Mouse (Mus musculus) ES-E14 (cell line): ENCODE data around the gene Lrrc8d. TPM values are rescaled to one million over a fixed set of nuclear protein-coding genes. Genes with fewer than 3 reads are reported as not detected.
A peak's percentile ranks its signal among the peaks of the same experiment; 100 is the strongest.

Source experiments
- DNase-seq: peaks from one replicate; pipeline ENCODE4 v3.0.0-alpha.2; 2013; ENCODE audit warnings: low read depth, low spot score
- H3K27ac ChIP-seq: 2 replicates; pipeline ENCODE4 v1.5.1; 2012; ENCODE audit warnings: low read depth, mild to moderate bottlenecking, low read length, moderate library complexity, mixed read lengths; ENCODE audit not compliant: poor library complexity, insufficient read depth, severe bottlenecking
- H3K36me3 ChIP-seq: 2 replicates; pipeline ENCODE4 v1.6.1; 2012; ENCODE audit warnings: mild to moderate bottlenecking, low read length, moderate library complexity, mixed read lengths; ENCODE audit not compliant: control insufficient read depth, poor library complexity, insufficient read depth, severe bottlenecking
- H3K4me1 ChIP-seq, 2 experiments: fragments of 150-350 bp in 1 of 2; sonication (generic) in 1 of 2; 2 replicates each; pipeline ENCODE4 v1.6.1; 2012; ENCODE audit warnings: low read length in 2 of 2, mild to moderate bottlenecking in 1 of 2, mixed read lengths in 1 of 2; ENCODE audit not compliant: control insufficient read depth in 2 of 2, insufficient read depth in 2 of 2, poor library complexity in 1 of 2
- H3K4me3 ChIP-seq, 2 experiments: fragments of 150-350 bp in 1 of 2; sonication (generic) in 1 of 2; 2 replicates each; pipeline ENCODE4 v1.5.1; 2012; ENCODE audit warnings: low read length in 2 of 2, low read depth in 1 of 2, mild to moderate bottlenecking in 1 of 2, mixed read lengths in 1 of 2; ENCODE audit not compliant: insufficient read depth in 1 of 2, poor library complexity in 1 of 2, severe bottlenecking in 1 of 2
- H3K9ac ChIP-seq: 2 replicates; pipeline ENCODE4 v1.6.1; 2012; ENCODE audit warnings: low read depth, mild to moderate bottlenecking, low read length, mixed read lengths; ENCODE audit not compliant: poor library complexity, insufficient read depth, severe bottlenecking
- H3K9me3 ChIP-seq: fragments of 150-350 bp; sonication (generic); 2 replicates; pipeline ENCODE4 v1.6.1; 2012; ENCODE audit warnings: low read depth, mild to moderate bottlenecking, low read length; ENCODE audit not compliant: control insufficient read depth, insufficient read depth
- CHD2 ChIP-seq: IDR thresholded peaks from 2 replicates; pipeline ENCODE4 v1.6.1; 2014; ENCODE audit warnings: mild to moderate bottlenecking, low read depth, low read length, inconsistent platforms
- HCFC1 ChIP-seq: IDR thresholded peaks from 2 replicates; pipeline ENCODE4 v1.6.1; 2012; ENCODE audit warnings: low read length, inconsistent platforms, borderline replicate concordance; ENCODE audit not compliant: insufficient read depth
- MAFK ChIP-seq: IDR thresholded peaks from 2 replicates; pipeline ENCODE4 v1.6.1; 2014; ENCODE audit warnings: mild to moderate bottlenecking, low read depth, low read length, inconsistent platforms; ENCODE audit not compliant: insufficient read depth
- ZC3H11A ChIP-seq: IDR thresholded peaks from 2 replicates; pipeline ENCODE4 v1.6.1; 2012; ENCODE audit warnings: low read depth, mild to moderate bottlenecking, inconsistent platforms, low read length, borderline replicate concordance
- ZNF384 ChIP-seq: IDR thresholded peaks from 2 replicates; pipeline ENCODE4 v1.6.1; 2012; ENCODE audit warnings: low read depth, low read length, inconsistent platforms
- in situ Hi-C, 2 experiments: fragments of 600-800 bp; cut with MboI; formaldehyde crosslinking; loops; one replicate each; pipeline ENCODE4 v1.15.1; 2025; ENCODE audit warnings: low sequenced_read_pairs in 2 of 2, inconsistent platforms in 1 of 2; ENCODE audit not compliant: unreplicated experiment in 2 of 2
- total RNA-seq: library from RNA; depleted of rRNA; stranded (reverse); fragments of 300-350 nt; gene quantifications from 2 replicates; pipeline ENCODE4 v1.2.3, GENCODE M21; 2012; rRNA removed

The Lrrc8d gene
- 23.2 and 40.5 TPM in 2 replicates for total RNA-seq

GRCm38 (mm10) chr5:105699141-105700069 is at the start of gene Lrrc8d:
Gene Lrrc8d, plus strand, starts transcription at chr5:105699969.
- in situ Hi-C loops, result loop anchor here in 1 of 2 experiments (25.0 kb wide), 1 partner anchor 163 kb away; no protein-coding TSS in a partner anchor
- H3K4me1 ChIP-seq, result peaks cover 0 to 13% of the 10 kb centered on the region in 2 experiments; a peak in 2 of 4 replicates

GRCm38 (mm10) chr5:105650728-105651479 is 48.9 kb upstream of the Lrrc8d start:
- peaks cover 0 to 6% of the 10 kb centered on the region in 2 experiments; a peak in 2 of 4 replicates for H3K4me1 ChIP-seq
- in situ Hi-C loops, result loop anchor here in 1 of 2 experiments (5.0 kb wide), 1 partner anchor 244 kb away; no protein-coding TSS in a partner anchor

More at GRCm38 (mm10) chr5:105699141-105700069, at the start of gene Lrrc8d:
- H3K4me3 ChIP-seq, result peak within 1 kb of the TSS; percentile 65 to 98
- no peaks in the 10 kb centered on the region for H3K9me3 ChIP-seq
- peak within 1 kb of the TSS; percentile 98 for H3K27ac ChIP-seq
- peak; percentile 57 for DNase-seq
- peak within 1 kb of the TSS; percentile 96 for H3K9ac ChIP-seq
- H3K36me3 ChIP-seq, result peaks cover 7% of the 10 kb centered on the region; the same call in 1 of the 2 replicates
- TF ChIP-seq ZNF384 (0 out of 2 replicates have a peak, but pooled peaks have one; percentile 24), CHD2 (no peak), ZC3H11A (no peak)

GRCm38 (mm10) chr5:105651561-105651991 is 48.2 kb upstream of the Lrrc8d start:
- no peaks in the 10 kb centered on the region for H3K36me3 ChIP-seq
- in situ Hi-C loops, result loop anchor here in 1 of 2 experiments (5.0 kb wide), 1 partner anchor 244 kb away; no protein-coding TSS in a partner anchor
- peak overlapping the region in 1 of 2 experiments; percentile 9; a peak in 1 of 4 replicates for H3K4me3 ChIP-seq
- H3K9me3 ChIP-seq, result no peaks in the 10 kb centered on the region
- no peak overlapping the region for H3K27ac ChIP-seq
- peaks cover 0 to 6% of the 10 kb centered on the region in 2 experiments; a peak in 2 of 4 replicates for H3K4me1 ChIP-seq
- TF ChIP-seq CHD2 (no peak), HCFC1 (no peak), ZNF384 (no peak), ZC3H11A (no peak), MAFK (no peak)
- DNase-seq, result no peak
- H3K9ac ChIP-seq, result peak overlapping the region; percentile 10; the same call in 1 of the 2 replicates

More at GRCm38 (mm10) chr5:105650728-105651479, 48.9 kb upstream of the Lrrc8d start:
- no peak for DNase-seq
- TF ChIP-seq ZC3H11A (no peak), HCFC1 (no peak), MAFK (no peak), ZNF384 (no peak), CHD2 (no peak)
- H3K27ac ChIP-seq, result no peak overlapping the region
- H3K9me3 ChIP-seq, result no peaks in the 10 kb centered on the region
- no peak overlapping the region; a peak in 1 of 4 replicates for H3K4me3 ChIP-seq
- peak overlapping the region; percentile 10; the same call in 1 of the 2 replicates for H3K9ac ChIP-seq
- H3K36me3 ChIP-seq, result no peaks in the 10 kb centered on the region
